Mouse (Mus musculus): ENCODE data around the gene Gtf2ird2.
A peak's percentile ranks its signal among the peaks of the same experiment; 100 is the strongest.

Gene Gtf2ird2

DNA sequence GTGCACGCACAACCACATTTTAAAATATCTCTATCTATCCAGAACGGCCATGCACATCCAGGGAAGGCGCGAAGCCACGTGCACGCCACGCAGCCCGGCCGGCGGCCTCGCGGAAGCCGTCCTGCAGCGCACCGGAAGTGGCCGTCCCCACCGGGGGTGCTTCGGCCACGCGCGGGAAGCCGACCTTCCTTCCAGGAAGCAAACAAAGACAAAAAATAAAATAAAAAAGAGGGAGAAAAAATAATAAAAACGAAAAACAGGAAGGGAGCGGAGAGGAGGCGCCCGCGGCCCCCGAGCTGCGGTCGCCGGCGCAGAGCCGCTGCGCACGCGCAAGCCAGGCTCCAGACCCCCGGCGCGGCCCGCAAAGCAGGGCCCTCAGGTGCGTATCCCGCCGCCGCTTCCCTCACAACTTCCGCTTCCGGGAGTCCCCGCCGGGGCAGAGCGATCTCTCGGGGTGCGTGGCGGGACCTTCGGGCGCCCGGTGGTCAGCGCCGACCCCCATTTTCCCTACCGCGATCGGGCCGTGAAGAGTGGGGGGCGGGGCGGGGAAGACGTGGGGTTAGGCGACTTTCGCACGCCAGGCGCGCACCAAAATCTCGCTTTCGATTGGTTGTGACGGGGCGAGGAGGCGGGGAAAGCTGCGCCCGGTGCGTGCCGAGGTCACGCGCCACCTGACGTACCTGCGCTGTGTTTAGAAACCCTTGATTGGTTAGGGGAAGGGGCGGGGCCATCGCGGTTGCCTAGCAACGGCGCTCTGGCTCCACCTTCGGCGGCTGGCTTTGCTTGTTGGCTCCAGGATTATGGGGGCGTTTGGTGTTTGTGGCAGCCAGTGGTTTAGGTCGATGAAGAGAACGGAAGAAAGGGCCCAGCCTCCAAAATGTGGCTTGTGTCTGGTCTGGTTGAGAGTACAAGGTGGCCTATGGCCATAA is at the start of gene Gtf2ird2:
TSS of gene Gtf2ird2 (plus strand) at position 140 of the 929 bp plus-strand sequence.
- peak; percentile 94 for DNase-seq (ENCODE audit: low spot score)

DNA sequence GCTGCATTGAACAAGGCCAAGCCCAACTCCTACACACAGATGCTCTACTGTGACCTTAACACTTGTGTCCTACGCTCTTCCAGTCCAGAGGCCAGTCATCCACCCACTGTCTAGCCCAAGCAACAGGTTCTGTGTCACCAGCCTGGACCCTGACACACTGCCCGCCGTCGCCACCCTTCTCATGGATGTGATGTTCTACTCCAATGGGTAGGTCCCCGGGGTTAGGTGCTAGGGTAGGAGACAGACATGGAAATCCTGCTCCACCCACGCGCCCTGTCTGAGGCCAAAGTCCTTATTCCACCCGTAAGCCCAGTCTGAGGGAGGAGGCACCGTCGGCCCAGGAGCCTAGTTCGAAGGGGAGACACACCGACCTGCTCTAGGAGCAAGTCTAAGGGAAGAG is 47.8 kb upstream of the Gtf2ird2 start:
- no peak for DNase-seq (ENCODE audit: low spot score)

DNA sequence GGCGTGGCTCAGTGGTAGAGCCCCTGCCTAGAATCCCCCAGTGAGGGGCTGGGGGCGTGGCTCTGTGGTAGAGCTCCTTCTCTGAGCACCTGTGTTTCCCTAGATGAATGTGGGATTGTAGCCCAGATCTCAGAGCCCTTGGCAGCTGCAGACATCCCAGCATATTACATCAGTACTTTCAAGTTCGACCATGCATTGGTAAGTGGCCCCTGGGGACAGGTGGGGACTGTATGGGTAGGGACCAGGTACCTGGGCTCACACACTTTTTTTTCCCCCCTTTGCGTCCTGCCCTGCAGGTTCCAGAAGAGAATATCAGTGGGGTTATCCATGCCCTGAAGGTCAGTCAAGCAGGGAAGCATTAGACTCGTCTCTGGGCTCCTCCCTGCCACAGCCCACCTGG is 45.9 kb upstream of the Gtf2ird2 start:
- no peak for DNase-seq (ENCODE audit: low spot score)

DNA sequence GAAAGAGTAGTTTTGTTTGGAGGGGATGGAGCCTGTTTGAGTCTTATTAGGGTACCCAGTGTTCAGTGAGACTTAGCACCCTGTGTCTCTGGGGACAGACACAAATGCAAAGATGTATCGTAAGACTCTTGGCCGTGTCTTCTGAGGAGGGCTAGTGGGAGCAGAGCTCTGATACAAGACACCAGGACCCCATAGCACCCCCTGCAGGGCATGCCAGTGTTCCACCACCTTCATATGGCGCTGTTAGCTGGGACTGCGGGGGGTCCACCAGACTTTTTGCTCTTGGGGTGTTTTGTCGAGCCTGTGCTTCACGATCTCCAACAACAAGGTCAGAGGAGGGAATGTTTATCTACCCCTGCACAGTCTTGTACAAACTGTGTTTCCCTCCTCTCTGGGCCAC is 44.4 kb upstream of the Gtf2ird2 start:
- DNase-seq (ENCODE audit: low spot score) = no peak

DNA sequence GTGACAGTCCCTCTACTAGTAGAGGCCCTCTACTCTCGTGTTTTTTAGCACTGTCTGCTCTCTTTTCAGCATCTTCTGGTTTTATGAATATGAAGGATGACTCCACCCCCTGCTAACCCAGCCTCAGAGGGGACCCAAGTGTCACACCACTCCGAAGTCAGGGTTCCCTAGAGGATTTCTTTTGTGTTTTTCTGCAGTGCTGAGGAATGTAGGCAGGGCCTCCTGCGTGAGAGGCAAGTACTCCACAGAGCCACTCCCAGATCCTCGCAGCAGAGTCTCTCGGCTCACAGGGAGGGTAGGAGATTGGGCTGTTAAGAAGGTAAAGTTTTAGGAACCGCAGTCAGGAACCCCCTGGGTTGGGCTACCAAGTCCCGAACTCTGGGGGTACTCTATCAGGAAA is 42.6 kb upstream of the Gtf2ird2 start:
- no peak for DNase-seq (ENCODE audit: low spot score)

DNA sequence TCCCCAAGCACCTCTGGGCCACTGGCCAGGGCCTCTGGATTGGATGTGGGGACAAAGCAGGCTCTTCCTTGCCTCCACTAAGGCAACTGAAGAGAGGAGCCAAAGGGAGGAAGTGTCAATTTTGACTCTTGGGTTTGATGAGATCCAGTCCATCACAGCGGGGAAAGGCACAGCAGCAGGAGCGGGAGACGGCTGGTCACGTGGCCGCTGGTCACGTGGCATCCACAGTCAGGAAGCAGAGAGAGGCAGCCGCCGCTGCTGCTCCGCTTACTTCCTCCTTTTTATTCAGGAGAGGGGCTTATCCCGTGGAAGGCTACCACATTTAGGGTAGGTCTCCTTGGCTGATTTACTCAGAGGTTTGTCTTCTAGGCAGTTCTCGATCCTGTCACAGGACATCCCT is 41.4 kb upstream of the Gtf2ird2 start:
- no peak for DNase-seq (ENCODE audit: low spot score)

DNA sequence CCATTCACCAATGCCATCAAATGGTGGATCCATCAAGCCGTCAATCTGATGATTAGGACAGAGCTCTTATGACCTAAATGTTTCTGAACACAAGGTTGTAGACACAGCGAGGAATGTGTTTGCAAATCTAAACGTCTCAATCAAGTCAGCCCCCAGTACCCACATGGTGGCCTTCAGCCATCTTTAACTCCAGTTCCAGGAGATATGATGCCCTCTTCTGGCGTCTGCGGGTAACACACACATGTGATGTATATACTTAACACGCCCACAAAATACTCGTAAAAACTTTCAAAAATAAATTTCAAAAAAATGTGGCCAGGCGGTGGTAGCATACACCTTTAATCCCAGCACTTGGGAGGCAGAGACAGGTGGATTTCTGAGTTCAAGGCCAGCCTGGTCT is 38.8 kb upstream of the Gtf2ird2 start:
- DNase-seq (ENCODE audit: low spot score) = no peak

DNA sequence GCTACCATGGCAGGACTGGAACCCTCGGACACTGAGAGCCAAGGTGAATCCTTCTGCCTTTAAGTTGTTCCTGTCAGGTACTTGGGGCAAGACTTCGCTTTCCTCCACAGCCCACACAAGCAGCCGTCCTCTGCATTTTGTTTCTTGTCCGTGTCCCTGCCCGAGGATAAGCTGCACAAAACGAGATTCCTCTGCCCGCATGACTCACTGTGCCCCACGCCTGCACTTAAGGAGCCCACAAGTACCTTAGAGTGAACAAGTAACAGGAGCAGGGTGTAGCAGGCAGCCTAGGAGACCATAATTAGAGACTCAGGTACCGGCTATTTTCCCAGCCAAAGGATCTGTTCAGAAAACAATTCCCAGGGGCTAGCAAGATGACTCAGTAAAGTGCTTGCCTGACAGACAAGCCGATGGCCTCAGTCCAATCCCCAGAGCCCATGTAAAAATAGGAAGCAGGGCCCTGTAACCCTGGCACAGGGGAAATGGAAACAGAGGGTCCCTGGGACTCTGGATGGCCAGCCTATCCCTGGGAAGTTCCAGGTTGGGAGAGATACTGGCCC is 36.5 kb upstream of the Gtf2ird2 start:
- no peak for DNase-seq (ENCODE audit: low spot score)

DNA sequence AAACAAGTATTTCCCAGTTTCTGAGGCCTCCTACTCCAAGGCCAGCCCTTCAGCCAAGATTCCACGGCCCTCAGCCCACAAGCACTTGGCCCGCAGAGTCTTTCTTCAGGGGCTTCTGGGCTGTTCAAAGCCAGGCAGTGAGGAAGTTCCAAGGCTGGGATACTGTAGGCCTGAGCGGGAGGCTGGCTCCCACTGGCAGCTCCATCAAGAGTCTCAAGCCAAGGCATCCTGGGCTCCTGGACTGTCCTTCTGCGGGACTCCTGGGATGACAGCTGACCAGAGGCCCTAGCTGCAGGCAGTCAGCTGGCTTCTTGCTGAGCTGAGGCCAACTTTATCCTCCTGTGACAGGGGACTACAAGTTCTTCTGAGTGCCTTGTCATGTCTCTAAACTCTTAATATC is 35.7 kb upstream of the Gtf2ird2 start:
- DNase-seq (ENCODE audit: low spot score) = no peak

DNA sequence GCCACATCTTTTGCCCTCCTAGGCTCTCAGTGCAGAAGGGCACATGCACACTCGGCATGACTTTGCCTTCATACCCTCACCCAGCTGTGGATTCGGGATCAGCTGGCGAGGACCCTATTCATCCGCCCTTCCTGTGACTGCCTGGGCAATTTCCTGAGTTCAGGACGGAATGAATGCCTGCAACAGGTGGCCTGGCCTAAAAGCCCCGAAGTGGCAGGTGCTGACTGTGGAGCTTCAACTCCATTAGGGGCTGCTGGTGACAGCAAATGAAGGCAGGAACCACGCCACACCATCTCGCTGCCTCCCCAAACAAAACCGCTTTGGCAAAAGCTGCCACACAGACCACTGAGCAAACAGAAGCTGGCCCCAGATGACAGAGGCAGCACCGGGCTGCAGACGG is 31.9 kb upstream of the Gtf2ird2 start:
- DNase-seq (ENCODE audit: low spot score) = no peak

DNA sequence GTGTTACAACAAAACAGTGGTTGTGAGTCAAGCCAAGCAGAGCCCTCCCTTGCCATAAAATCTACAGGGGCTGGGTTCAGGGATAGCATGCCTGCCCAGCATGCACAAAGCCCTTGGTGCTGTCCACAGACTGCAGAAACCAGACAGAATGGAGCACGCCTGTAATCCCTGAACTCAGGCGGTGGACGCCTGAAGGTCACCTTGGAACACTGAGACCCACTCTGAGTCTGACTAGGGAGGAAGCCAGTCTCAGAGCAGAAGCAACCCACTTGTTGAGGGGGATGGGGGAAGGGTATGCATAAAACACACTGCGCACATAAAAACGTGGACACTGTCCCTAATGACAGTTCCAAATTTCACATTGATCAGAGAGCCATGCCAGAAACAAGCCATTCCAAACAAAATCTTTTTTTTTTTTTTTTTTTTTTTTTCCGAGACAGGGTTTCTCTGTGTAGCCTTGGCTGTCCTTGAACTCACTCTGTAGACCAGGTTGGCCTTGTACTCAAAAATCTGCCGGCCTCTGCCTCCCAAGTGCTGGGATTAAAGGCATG is 27.8 kb upstream of the Gtf2ird2 start:
- DNase-seq (ENCODE audit: low spot score) = no peak

DNA sequence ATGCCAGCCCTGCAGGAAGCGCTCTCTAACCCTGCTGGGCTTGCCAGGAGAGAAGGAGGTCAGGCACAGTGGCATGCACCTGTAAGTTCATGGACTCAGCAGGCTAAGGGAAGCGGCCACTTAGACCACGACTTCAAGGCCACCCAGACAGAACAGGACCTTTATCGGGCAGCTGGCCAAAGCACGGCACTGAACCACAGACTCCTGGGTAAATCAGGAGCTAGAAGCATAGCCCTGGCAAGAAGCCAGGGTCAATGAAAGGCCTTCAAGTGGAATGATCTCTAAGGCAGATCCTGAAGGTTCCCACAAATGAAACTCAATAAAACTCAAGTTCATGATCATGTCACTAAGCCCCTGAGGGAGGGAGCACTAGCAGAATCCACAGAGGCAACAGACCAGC is 19.1 kb upstream of the Gtf2ird2 start:
- no peak for DNase-seq (ENCODE audit: low spot score)

DNA sequence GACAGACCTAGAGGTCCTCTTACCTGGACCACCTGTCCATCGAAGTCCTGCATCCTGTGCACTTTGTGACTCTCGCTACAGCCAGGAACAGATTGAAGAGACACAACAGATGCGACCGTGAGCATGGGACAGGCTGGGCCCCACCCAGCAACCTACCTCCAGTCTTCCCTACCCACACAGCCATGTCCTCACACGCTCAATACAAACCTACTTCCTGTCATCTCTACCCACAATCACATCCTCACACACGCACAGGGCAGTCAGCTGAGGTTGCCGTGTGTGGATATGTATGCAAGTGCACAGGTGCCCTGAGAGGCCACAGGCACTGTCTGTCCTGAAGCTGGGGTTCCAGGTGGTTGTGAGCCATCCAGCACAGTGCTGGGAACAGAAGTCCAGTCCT is 17.2 kb upstream of the Gtf2ird2 start:
- DNase-seq (ENCODE audit: low spot score) = no peak

DNA sequence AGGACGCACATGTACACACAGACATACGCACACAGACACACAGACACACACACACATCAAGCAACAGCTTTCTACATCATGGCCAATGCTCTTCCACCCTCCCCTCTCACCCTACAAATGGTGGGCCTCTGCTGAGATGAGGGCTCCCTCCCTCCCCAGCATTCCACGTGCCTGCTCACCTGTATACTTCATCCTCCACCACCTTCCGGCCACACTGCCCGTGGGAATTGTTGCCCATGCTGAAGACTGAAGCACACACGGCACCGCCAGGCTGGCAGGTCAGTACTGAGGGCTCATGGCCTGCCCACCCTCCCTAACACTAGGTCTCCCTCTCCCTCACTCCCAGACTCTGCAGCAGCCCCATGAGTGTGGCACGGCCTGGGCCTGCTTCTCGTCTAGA is 15.8 kb upstream of the Gtf2ird2 start:
- no peak for DNase-seq (ENCODE audit: low spot score)

DNA sequence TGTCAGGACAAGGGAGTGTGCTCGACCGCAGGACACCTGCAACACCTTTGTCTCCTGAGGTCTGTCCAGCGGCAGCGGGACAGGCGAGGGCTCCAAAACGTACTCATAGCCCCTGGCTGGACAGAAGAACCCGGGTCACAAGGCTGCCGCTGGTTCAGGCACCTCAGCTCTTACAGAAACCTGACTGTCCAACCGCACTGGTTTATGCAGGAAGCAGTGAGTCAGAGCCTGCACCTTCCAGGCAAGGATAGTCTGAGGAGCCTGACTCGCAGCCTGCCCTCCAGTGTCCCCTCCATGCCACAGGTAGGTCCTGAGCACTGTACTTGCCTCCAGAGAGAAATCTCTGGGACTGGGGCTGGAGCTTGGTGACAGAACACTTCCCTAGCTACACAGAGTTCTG is 14.6 kb upstream of the Gtf2ird2 start:
- no peak for DNase-seq (ENCODE audit: low spot score)

DNA sequence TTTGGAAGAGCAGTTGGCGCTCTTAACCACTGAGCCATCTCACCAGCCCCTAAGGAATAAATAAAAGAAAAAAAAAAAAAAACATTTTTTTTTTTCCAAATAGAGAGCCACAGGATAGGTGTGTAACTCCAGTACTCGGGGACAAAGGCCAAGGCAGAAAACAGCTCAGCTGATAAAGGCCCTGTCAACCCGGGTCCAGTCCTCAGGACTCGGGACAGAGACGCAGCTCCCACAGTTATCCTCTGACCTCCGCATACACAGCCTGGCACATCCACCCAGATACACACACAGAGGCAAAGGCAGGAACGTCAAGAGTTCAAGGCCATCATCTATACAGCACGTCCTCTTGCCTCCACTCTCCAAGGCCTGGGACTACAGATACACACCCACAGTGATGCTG is 13.7 kb upstream of the Gtf2ird2 start:
- no peak for DNase-seq (ENCODE audit: low spot score)

DNA sequence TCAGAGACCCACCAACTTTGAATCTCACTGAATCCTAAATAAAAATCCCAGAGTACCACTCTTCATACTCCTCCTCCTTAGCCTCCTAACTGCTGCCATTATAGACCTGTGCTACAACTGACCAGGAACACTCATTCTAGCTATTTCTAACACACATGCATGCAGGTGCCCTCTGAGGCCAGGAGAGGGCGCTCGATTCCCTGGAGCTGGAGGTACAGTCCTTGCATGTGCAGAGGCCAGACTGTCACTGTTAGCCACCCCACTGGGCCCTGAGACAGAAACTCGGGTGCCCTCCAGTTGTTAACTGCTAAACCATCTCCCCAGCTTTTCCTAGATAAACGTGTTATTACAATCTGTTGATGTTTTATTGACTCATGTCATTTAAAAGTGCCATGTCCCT is 10.6 kb upstream of the Gtf2ird2 start:
- DNase-seq (ENCODE audit: low spot score) = no peak

DNA sequence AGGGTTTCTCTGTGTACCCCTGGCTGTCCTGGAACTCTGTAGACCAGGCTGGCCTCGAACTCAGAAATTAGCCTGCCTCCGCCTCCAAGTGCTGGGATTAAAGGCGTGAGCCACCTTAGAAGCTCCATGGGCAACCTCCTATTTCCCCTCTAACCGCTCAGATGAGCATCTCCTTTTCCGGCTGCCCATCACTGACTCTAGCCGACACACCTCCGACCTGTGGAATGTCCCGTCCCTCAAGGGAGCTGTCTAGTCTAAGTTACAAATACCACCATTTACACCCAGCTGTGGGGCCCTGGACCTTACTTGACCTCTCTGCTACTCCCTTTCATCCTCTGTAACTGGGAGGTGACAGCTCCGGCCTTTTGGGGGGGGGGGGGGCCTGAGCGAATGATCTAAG is 8.1 kb upstream of the Gtf2ird2 start:
- DNase-seq (ENCODE audit: low spot score) = no peak

DNA sequence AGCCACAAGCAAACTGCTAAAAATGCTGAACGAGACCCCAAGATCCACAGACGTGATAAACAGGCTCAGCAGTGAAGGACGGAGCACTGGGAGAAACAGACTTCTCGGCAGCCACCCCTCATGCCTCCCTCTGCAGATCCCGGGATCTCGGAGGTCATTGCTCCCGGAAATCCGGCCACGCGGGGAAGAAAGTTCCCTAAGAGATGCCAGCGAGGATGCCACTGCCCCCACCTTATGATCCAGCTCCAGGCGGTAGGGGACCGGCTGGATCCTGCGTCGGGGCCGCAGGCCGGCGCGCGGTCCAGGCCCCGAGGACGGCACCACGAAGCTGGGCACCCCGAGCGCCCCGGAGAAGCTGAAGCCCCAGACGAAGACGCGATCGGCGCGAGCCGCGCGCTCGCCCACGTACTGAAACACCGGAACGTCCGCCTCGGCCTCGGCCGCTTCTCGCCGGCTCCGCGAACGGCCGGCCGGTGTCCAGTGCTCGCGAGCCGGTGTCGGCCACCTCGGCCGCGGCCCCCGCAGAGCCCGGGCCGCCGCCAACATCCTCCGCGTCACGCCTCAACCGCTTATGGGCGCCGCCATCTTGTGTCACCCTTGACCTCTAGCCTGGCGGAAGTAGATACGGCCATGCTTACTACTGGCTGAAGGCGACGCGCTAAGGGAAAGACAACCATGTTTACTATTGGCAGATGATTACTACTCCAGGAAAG is 7.5 kb upstream of the Gtf2ird2 start, which contains the start of gene Rcc1l:
TSS of gene Rcc1l (minus strand) at position 606 of the 713 bp plus-strand sequence.
- peak; percentile 46 for DNase-seq (ENCODE audit: low spot score)

DNA sequence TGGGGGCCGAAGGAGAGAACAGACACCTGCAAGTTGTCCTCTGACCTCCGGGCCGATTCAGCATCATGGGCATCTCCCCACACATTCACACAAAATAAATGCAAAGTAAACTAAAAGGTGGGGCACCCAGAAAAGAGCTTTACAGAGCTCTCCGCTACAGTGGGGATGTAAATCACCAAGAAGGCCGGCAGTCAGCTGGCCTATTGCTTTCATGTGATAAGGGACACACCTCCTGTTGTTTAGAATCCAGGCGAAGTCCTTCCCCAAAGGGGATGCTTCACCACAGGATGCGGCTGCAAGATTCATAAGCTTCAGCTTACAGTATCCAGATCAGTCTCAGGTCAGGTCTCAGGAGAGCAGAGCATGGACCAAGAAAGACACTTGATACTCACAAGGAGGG is 5.3 kb upstream of the Gtf2ird2 start:
- DNase-seq (ENCODE audit: low spot score) = no peak

DNA sequence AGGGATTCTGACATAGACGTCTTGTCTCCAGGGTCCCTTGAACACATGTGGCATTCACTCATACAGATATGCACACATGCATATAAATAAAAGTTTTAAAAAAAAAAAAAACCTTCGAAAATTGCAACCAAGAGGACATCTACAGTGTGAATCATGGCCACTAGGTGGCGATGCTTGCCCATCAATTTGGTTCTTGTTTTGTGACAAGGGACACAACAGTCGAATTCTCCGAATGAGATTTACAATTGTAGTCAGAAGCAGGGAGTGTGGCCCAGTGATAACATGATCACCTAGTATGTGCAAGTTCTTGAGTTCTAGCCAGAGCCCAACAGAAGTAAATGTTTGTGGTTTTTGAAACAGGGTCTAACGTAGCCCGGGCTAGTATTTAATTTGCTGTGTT is 3.9 kb upstream of the Gtf2ird2 start:
- peak; percentile 44 for DNase-seq (ENCODE audit: low spot score)

DNA sequence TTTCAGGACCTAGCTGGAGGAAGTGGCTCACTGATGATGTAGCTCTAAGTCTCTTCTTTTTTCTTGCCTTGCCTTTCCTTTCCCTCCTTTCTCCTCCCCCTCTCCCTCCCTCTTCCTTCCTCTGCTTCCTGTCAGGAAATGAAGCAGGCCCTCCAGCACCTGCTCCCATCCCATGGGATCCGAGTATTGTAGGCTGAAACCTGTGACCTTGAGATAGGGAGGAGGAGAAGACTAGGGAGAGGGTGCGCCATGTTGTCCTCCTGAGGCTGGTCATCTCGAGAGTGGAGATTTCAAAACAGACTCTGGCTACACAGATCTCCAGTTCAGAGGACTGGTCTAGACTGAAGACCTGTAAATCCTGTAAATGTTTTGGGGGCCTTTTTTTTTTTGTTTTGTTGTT is 1.6 kb upstream of the Gtf2ird2 start:
- DNase-seq (ENCODE audit: low spot score) = no peak

DNA sequence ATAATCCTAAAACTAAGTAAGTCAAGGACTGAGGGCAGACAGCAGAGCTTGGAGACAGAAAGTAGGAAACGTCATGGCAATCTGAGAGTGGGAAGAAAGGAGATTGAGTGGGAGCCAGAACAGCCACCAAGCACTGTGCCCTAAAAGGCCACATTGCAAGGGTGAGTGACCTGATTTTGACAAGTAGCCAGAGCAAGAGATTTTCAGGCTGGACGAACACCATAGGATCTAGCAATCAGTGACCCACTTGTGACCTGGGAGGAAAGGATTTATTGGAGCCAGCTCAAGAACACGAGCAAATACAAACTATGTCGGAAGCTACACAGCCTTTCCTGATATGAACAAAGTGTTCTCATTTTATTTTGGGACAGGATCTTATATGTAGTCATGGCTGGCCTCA is 1.1 kb upstream of the Gtf2ird2 start:
- DNase-seq (ENCODE audit: low spot score) = no peak

Measured in ovary, postnatal 10 days (tissue).